Mouse (Mus musculus) cerebellum, adult 8-10 months (tissue): ENCODE data around the gene Slc17a8.
A peak's percentile ranks its signal among the peaks of the same experiment; 100 is the strongest.
"Not testable (repeated sequence)": the region's sequence is repeated elsewhere in the genome, so short reads cannot be mapped to it uniquely, and the experiment has no call there.

Source experiments
- DNase-seq: peaks from one replicate; pipeline ENCODE4 v3.0.0; 2022

The Slc17a8 gene

GRCm38 (mm10) chr10:89588708-89589107 is 32.3 kb downstream of the Slc17a8 start:
- DNase-seq = no peak

- no peak for DNase-seq
These were observed 36.3 kb downstream of the Slc17a8 start for GRCm38 (mm10) chr10:89584709-89585108.

- no peak for DNase-seq
These were observed 42.3 kb downstream of the Slc17a8 start for GRCm38 (mm10) chr10:89578801-89579200.

- DNase-seq = no peak
These were observed 43.4 kb downstream of the Slc17a8 start for GRCm38 (mm10) chr10:89577666-89578065.

- no peak for DNase-seq
These were observed 47.6 kb downstream of the Slc17a8 start for GRCm38 (mm10) chr10:89573421-89573820.

GRCm38 (mm10) chr10:89572946-89573345 is 48.1 kb downstream of the Slc17a8 start:
- no peak for DNase-seq

GRCm38 (mm10) chr10:89567391-89567790 is 53.7 kb downstream of the Slc17a8 start:
- no peak for DNase-seq

GRCm38 (mm10) chr10:89565301-89566022 is 55.6 kb downstream of the Slc17a8 start:
- DNase-seq = no peak

- DNase-seq = no peak
These were observed 58.9 kb downstream of the Slc17a8 start for GRCm38 (mm10) chr10:89562113-89562512.

GRCm38 (mm10) chr10:89559351-89559750 is 61.7 kb downstream of the Slc17a8 start:
- DNase-seq = no peak

GRCm38 (mm10) chr10:89554885-89555284 is 66.2 kb downstream of the Slc17a8 start:
- not testable (repeated sequence) for DNase-seq

- not testable (repeated sequence) for DNase-seq
These were observed 67.2 kb downstream of the Slc17a8 start for GRCm38 (mm10) chr10:89553855-89554254.

GRCm38 (mm10) chr10:89553015-89553414 is 68.0 kb downstream of the Slc17a8 start:
- no peak for DNase-seq

- DNase-seq = no peak
These were observed 69.4 kb downstream of the Slc17a8 start for GRCm38 (mm10) chr10:89551657-89552056.

GRCm38 (mm10) chr10:89548028-89548427 is 73.0 kb downstream of the Slc17a8 start:
- DNase-seq = no peak

GRCm38 (mm10) chr10:89546989-89547388 is 74.1 kb downstream of the Slc17a8 start:
- DNase-seq = no peak

GRCm38 (mm10) chr10:89543867-89544266 is 77.2 kb downstream of the Slc17a8 start:
- DNase-seq = no peak

- no peak for DNase-seq
These were observed 78.7 kb downstream of the Slc17a8 start for GRCm38 (mm10) chr10:89542321-89542720.

GRCm38 (mm10) chr10:89532929-89533727 is 87.9 kb downstream of the Slc17a8 start, which contains the start of gene Nr1h4:
Gene Nr1h4, minus strand, starts transcription at chr10:89533585.
- DNase-seq = peak; percentile 42

GRCm38 (mm10) chr10:89532451-89532850 is 88.6 kb downstream of the Slc17a8 start:
- no peak for DNase-seq

- DNase-seq = peak; percentile 2
These were observed 89.1 kb downstream of the Slc17a8 start for GRCm38 (mm10) chr10:89531976-89532375.

GRCm38 (mm10) chr10:89531194-89531634 is 89.8 kb downstream of the Slc17a8 start:
- no peak for DNase-seq

GRCm38 (mm10) chr10:89527054-89527453 is 94.0 kb downstream of the Slc17a8 start:
- no peak for DNase-seq

GRCm38 (mm10) chr10:89525823-89526222 is 95.2 kb downstream of the Slc17a8 start:
- no peak for DNase-seq
